Mouse (Mus musculus): Measurements from ENCODE around the gene Ralgps2.

The Ralgps2 gene

GRCm38 (mm10) chr1:156808332-156808731 lies 131.1 kb downstream of the Ralgps2 start:
- no peak for DNase-seq

GRCm38 (mm10) chr1:156801276-156801675 lies 138.2 kb downstream of the Ralgps2 start:
- no peak for DNase-seq

- DNase-seq = no peak
Measured at GRCm38 (mm10) chr1:156796251-156796650, 143.2 kb downstream of the Ralgps2 start.

GRCm38 (mm10) chr1:156789844-156790490 lies 149.5 kb downstream of the Ralgps2 start:
- no peak for DNase-seq

- no peak for DNase-seq
Measured at GRCm38 (mm10) chr1:156787164-156787863, 152.1 kb downstream of the Ralgps2 start.

- no peak for DNase-seq
Measured at GRCm38 (mm10) chr1:156786074-156786473, 153.4 kb downstream of the Ralgps2 start.

GRCm38 (mm10) chr1:156784974-156785373 lies 154.5 kb downstream of the Ralgps2 start:
- DNase-seq = no peak

GRCm38 (mm10) chr1:156784116-156784515 lies 155.3 kb downstream of the Ralgps2 start:
- DNase-seq = no peak

GRCm38 (mm10) chr1:156781971-156782850 lies 157.2 kb downstream of the Ralgps2 start:
- no peak for DNase-seq

- DNase-seq = no peak
Measured at GRCm38 (mm10) chr1:156781076-156781741, 158.2 kb downstream of the Ralgps2 start.

GRCm38 (mm10) chr1:156780234-156781005 lies 159.0 kb downstream of the Ralgps2 start:
- no peak for DNase-seq

- DNase-seq = no peak
Measured at GRCm38 (mm10) chr1:156779595-156779994, 159.8 kb downstream of the Ralgps2 start.

GRCm38 (mm10) chr1:156778977-156779376 lies 160.4 kb downstream of the Ralgps2 start:
- DNase-seq = no peak

GRCm38 (mm10) chr1:156777896-156778295 lies 161.5 kb downstream of the Ralgps2 start:
- no peak for DNase-seq

GRCm38 (mm10) chr1:156775983-156776382 lies 163.4 kb downstream of the Ralgps2 start:
- DNase-seq = no peak

GRCm38 (mm10) chr1:156775190-156775589 lies 164.2 kb downstream of the Ralgps2 start:
- DNase-seq = no peak

- DNase-seq = no peak
Measured at GRCm38 (mm10) chr1:156770845-156771244, 168.6 kb downstream of the Ralgps2 start.

GRCm38 (mm10) chr1:156769621-156770297 lies 169.7 kb downstream of the Ralgps2 start:
- no peak for DNase-seq

- DNase-seq = no peak
Measured at GRCm38 (mm10) chr1:156769163-156769562, 170.3 kb downstream of the Ralgps2 start.

- DNase-seq = no peak
Measured at GRCm38 (mm10) chr1:156765311-156765710, 174.1 kb downstream of the Ralgps2 start.

- DNase-seq = no peak
Measured at GRCm38 (mm10) chr1:156764584-156764983, 174.8 kb downstream of the Ralgps2 start.

GRCm38 (mm10) chr1:156763280-156763679 lies 176.1 kb downstream of the Ralgps2 start:
- DNase-seq = no peak

Data from B cell, adult 2 months (primary cell).